Mouse (Mus musculus) liver, adult 2 months (tissue): ENCODE results near the gene Mtf1. TPM values are rescaled to one million over a fixed set of nuclear protein-coding genes. Genes with fewer than 3 reads are reported as not detected.

Source experiments
- DNase-seq: peaks from one replicate; pipeline ENCODE4 v3.0.0-alpha.2; 2011; ENCODE audit warnings: low read depth, low spot score; ENCODE audit errors: extremely low read depth
- H3K27ac ChIP-seq: fragments of 200-500 bp; replicated peaks from 2 replicates; pipeline ENCODE4 v1.5.1; 2012; ENCODE audit warnings: low read depth, mild to moderate bottlenecking, control low read depth, inconsistent platforms, low read length; ENCODE audit not compliant: insufficient read depth
- H3K27me3 ChIP-seq: fragments of 200-500 bp; 2 replicates; pipeline ENCODE4 v1.6.1; 2012; ENCODE audit warnings: mild to moderate bottlenecking, moderate library complexity, low read length, inconsistent platforms; ENCODE audit not compliant: control insufficient read depth, insufficient read depth
- H3K36me3 ChIP-seq: fragments of 200-500 bp; 2 replicates; pipeline ENCODE4 v1.6.1; 2012; ENCODE audit warnings: low read length, inconsistent platforms; ENCODE audit not compliant: control insufficient read depth, insufficient read depth
- H3K4me1 ChIP-seq: fragments of 200-500 bp; 2 replicates; pipeline ENCODE4 v1.6.1; 2011; ENCODE audit warnings: low read length; ENCODE audit not compliant: control insufficient read depth, insufficient read depth
- H3K4me3 ChIP-seq: fragments of 200-500 bp; 2 replicates; pipeline ENCODE4 v1.5.1; 2011; ENCODE audit warnings: low read depth, mild to moderate bottlenecking, control low read depth, low read length, moderate library complexity; ENCODE audit not compliant: insufficient read depth
- H3K79me2 ChIP-seq: fragments of 200-500 bp; 2 replicates; pipeline ENCODE4 v1.6.1; 2012; ENCODE audit warnings: inconsistent platforms, mild to moderate bottlenecking, low read length, moderate library complexity; ENCODE audit not compliant: control insufficient read depth, insufficient read depth
- H3K9ac ChIP-seq: fragments of 200-500 bp; 2 replicates; pipeline ENCODE4 v1.6.1; 2012; ENCODE audit warnings: low read depth, mild to moderate bottlenecking, control low read depth, inconsistent platforms, low read length
- CTCF ChIP-seq: fragments of 200-500 bp; IDR thresholded peaks from 2 replicates; pipeline ENCODE4 v1.5.1; 2011; ENCODE audit warnings: low read depth, low read length, control low read depth
- POLR2A ChIP-seq: fragments of 200-500 bp; IDR thresholded peaks from 2 replicates; pipeline ENCODE4 v1.6.1; 2011; ENCODE audit warnings: low read length, control low read depth; ENCODE audit not compliant: insufficient read depth; ENCODE audit errors: extremely low read depth
- WGBS: fragments of 180-500 bp; shearing (Covaris S2); methylation state at CpG from one replicate; pipeline ENCODE4 v1.1.7; 2018; 5-methylcytosine and 5-hydroxymethylcytosine counted together
- polyA plus RNA-seq: library from polyadenylated mRNA; depleted of rRNA; stranded (reverse); fragments of >200 nt; gene quantifications from 2 replicates; pipeline ENCODE4 v1.2.3, GENCODE M21; 2012
- total RNA-seq: library from RNA; depleted of rRNA; stranded (reverse); fragments of >200 nt; gene quantifications from 2 replicates; pipeline ENCODE4 v1.2.3, GENCODE M21; 2014

Mtf1 gene
- total and polyA plus RNA-seq, 2 experiments = 4.3 to 5.1 TPM

DNA sequence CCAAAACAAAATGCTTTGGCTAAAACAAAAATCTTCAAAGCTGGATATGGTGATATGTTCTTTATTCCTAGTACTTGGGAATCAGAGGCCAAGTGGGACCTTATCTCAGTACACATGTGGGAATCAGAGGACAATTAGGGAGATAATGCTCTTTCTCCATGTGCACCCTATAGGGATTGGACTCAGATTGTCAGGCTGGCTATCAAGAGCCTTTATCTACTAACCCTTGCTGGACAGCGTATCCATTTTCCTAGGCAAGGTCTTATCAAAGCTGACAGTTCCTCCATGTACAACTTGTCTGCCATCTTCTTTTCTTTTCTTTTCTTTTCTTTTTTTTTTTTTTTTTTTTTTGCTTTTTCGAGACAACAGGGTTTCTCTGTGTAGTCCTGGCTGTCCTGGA is 28.5 kb upstream of the Mtf1 start:
- peaks cover 12% of the 10 kb centered on the region for H3K36me3 ChIP-seq
- WGBS = 54% methylated on average over 2 of the region's 2 CpGs
- H3K79me2 ChIP-seq = peaks cover 45% of the 10 kb centered on the region
- no peaks in the 10 kb centered on the region for H3K27me3 ChIP-seq
- H3K4me1 ChIP-seq = peaks cover 2% of the 10 kb centered on the region
- DNase-seq = no peak
- H3K27ac ChIP-seq = no peak overlapping the region
- TF ChIP-seq POLR2A = no peak
- no peak for TF ChIP-seq CTCF
- no peak overlapping the region for H3K4me3 ChIP-seq
- no peak overlapping the region for H3K9ac ChIP-seq

- no peak for DNase-seq
- Histone ChIP-seq H3K36me3 (peaks cover 17% of the 10 kb centered on the region), H3K4me1 (peaks cover 2% of the 10 kb centered on the region), H3K27ac (no peak overlapping the region), H3K27me3 (no peaks in the 10 kb centered on the region), H3K4me3 (no peak overlapping the region), H3K79me2 (peaks cover 43% of the 10 kb centered on the region), H3K9ac (no peak overlapping the region)
- 93% methylated on average over 6 of the region's 6 CpGs for WGBS
- TF ChIP-seq POLR2A (no peak), CTCF (no peak)
These were observed 27.9 kb upstream of the Mtf1 start for GRCm38 (mm10) chr4:124773995-124774394.

- no peak overlapping the region for H3K27ac ChIP-seq
- no peak for DNase-seq
- 38% methylated on average over 2 of the region's 2 CpGs for WGBS
These were observed 27.5 kb upstream of the Mtf1 start for GRCm38 (mm10) chr4:124774429-124774828.

GRCm38 (mm10) chr4:124781361-124781760 is 20.5 kb upstream of the Mtf1 start:
- WGBS = 95% methylated on average over 7 of the region's 7 CpGs
- no peak for DNase-seq

More at GRCm38 (mm10) chr4:124774429-124774828, 27.5 kb upstream of the Mtf1 start:
- H3K4me1 ChIP-seq = peaks cover 2% of the 10 kb centered on the region
- H3K9ac ChIP-seq = no peak overlapping the region
- H3K36me3 ChIP-seq = peaks cover 20% of the 10 kb centered on the region
- H3K4me3 ChIP-seq = no peak overlapping the region
- TF ChIP-seq POLR2A (no peak), CTCF (no peak)
- no peaks in the 10 kb centered on the region for H3K27me3 ChIP-seq
- peaks cover 40% of the 10 kb centered on the region for H3K79me2 ChIP-seq

GRCm38 (mm10) chr4:124782395-124782794 is 19.5 kb upstream of the Mtf1 start:
- peaks cover 10% of the 10 kb centered on the region; the same call in 1 of the 2 replicates for H3K79me2 ChIP-seq
- no peak for TF ChIP-seq CTCF
- TF ChIP-seq POLR2A = no peak
- DNase-seq = no peak

More at GRCm38 (mm10) chr4:124781361-124781760, 20.5 kb upstream of the Mtf1 start:
- TF ChIP-seq POLR2A = no peak
- no peak for TF ChIP-seq CTCF
- Histone ChIP-seq H3K4me3 (no peak overlapping the region), H3K4me1 (no peaks in the 10 kb centered on the region), H3K27ac (no peak overlapping the region), H3K27me3 (no peaks in the 10 kb centered on the region), H3K9ac (no peak overlapping the region), H3K36me3 (peaks cover 65% of the 10 kb centered on the region), H3K79me2 (peaks cover 16% of the 10 kb centered on the region)

GRCm38 (mm10) chr4:124783937-124784336 is 18.0 kb upstream of the Mtf1 start:
- WGBS = 96% methylated on average over 8 of the region's 8 CpGs

More at GRCm38 (mm10) chr4:124782395-124782794, 19.5 kb upstream of the Mtf1 start:
- Histone ChIP-seq H3K36me3 (peaks cover 68% of the 10 kb centered on the region), H3K27me3 (no peaks in the 10 kb centered on the region), H3K27ac (no peak overlapping the region), H3K4me3 (no peak overlapping the region), H3K9ac (no peak overlapping the region), H3K4me1 (no peaks in the 10 kb centered on the region)
- 94% methylated on average over 8 of the region's 8 CpGs for WGBS

More at GRCm38 (mm10) chr4:124783937-124784336, 18.0 kb upstream of the Mtf1 start:
- Histone ChIP-seq H3K4me3 (no peak overlapping the region), H3K27ac (no peak overlapping the region), H3K36me3 (peaks cover 61% of the 10 kb centered on the region), H3K4me1 (peaks cover 2% of the 10 kb centered on the region; the same call in 1 of the 2 replicates), H3K27me3 (no peaks in the 10 kb centered on the region), H3K9ac (no peak overlapping the region), H3K79me2 (peaks cover 1% of the 10 kb centered on the region; the same call in 1 of the 2 replicates)
- DNase-seq = no peak
- TF ChIP-seq CTCF = no peak
- no peak for TF ChIP-seq POLR2A
